Mouse (Mus musculus): ENCODE measurements around the gene Plk3. TPM values are rescaled to one million over a fixed set of nuclear protein-coding genes. Genes with fewer than 3 reads are reported as not detected.

Gene Plk3
- polyA plus RNA-seq, 1 experiment from 2014 or later: 48.9 TPM

DNA sequence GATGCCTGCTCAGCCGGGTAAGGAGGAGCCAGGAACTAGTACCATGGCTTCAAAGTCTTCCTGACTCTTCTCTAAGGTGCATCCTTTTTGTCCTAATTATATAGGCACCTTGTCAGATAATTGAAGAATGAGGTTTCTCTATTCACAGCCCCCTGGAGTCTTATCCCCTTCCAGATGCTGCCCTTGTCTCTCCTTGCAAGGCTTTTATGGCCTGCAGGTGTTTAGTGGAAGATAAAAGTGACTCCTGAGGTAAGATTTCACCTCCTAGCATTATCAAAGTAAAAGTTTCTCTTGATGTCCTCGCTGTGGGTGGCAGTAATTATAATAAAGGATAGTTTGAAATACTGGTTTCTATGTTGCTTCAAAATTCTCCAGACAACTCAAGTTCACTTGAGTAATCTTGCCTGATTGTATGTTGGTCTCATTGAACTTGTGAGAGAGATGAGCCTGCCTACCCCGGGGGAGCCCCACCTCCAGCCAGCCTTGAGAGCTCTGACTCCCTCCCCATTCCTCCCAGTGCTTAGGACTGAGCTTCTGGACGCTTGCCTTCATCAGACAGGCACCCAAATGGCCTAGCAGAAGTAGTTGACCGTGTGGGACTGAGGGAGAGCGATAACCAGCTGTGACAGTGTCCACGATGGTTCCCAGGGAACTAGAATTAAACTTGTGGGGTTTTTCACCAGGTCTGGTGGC lies 45.7 kb downstream of the Plk3 start:
- Histone ChIP-seq H3K27me3 (ENCODE audit: control insufficient read depth, insufficient read depth, low read length) (no peaks in the 10 kb centered on the region), H3K4me2 (ENCODE audit: low read depth) (no peak overlapping the region), H3K27ac (ENCODE audit: low read depth, low read length) (no peak overlapping the region), H3K9ac (ENCODE audit: low read length) (no peak overlapping the region), H3K9me3 (ENCODE audit: control insufficient read depth, low read length) (no peaks in the 10 kb centered on the region), H3K4me1 (ENCODE audit: control insufficient read depth, insufficient read depth, low read length) (no peaks in the 10 kb centered on the region), H3K36me3 (ENCODE audit: control insufficient read depth, insufficient read depth, low read length) (no peaks in the 10 kb centered on the region; the same call in 1 of the 2 replicates), H3K4me3 (ENCODE audit: low read depth, low read length) (no peak overlapping the region)
- WGBS: 68% methylated on average over 7 of the region's 7 CpGs
- DNase-seq (ENCODE audit: low spot score) (no peak), ATAC-seq (ENCODE audit: insufficient read depth, low FRiP score, low TSS enrichment) (no peak)

Small RNAs within 50 kb of the gene (microRNA-seq; reads per million reads assigned to microRNA genes)
- not detected for gene Gm22398

Other genes with a start within 250 kb of the Plk3 start
- gene Urod, start 139.6 kb downstream of the Plk3 start, polyA plus RNA-seq (2014; fragmentation: Nextera tagmentation; extraction: Ambion mirVana): 89.8 and 99.2 TPM in 2 replicates
- gene Hectd3, start 138.6 kb downstream of the Plk3 start, polyA plus RNA-seq (2014; fragmentation: Nextera tagmentation; extraction: Ambion mirVana): 12.9 and 14.7 TPM in 2 replicates
- 48.1 and 52.5 TPM in 2 replicates for gene Eif2b3, start 114.6 kb downstream of the Plk3 start, polyA plus RNA-seq (2014; fragmentation: Nextera tagmentation; extraction: Ambion mirVana)
- gene Ptch2, start 37.9 kb downstream of the Plk3 start, polyA plus RNA-seq (2014; fragmentation: Nextera tagmentation; extraction: Ambion mirVana): 3.4 and 3.9 TPM in 2 replicates
- 3.4 and 4.0 TPM in 2 replicates for gene Btbd19, start 8.2 kb downstream of the Plk3 start, polyA plus RNA-seq (2014; fragmentation: Nextera tagmentation; extraction: Ambion mirVana)
- gene Tctex1d4, start 7.2 kb downstream of the Plk3 start, polyA plus RNA-seq (2014; fragmentation: Nextera tagmentation; extraction: Ambion mirVana): not detected in 2 replicates
- 818 and 875 TPM in 2 replicates for gene Rps8, start 22.3 kb upstream of the Plk3 start, polyA plus RNA-seq (2014; fragmentation: Nextera tagmentation; extraction: Ambion mirVana)
- 80.0 and 85.6 TPM in 2 replicates for gene Kif2c, start 48.7 kb upstream of the Plk3 start, polyA plus RNA-seq (2014; fragmentation: Nextera tagmentation; extraction: Ambion mirVana)
- gene Tmem53, start 118.0 kb upstream of the Plk3 start, polyA plus RNA-seq (2014; fragmentation: Nextera tagmentation; extraction: Ambion mirVana): 6.8 and 6.9 TPM in 2 replicates
- 0.43 TPM in 1 of 2 replicates, not detected in the other for gene Armh1, start 118.2 kb upstream of the Plk3 start, polyA plus RNA-seq (2014; fragmentation: Nextera tagmentation; extraction: Ambion mirVana)

Data from neural tube, embryonic 11.5 days (tissue).